Mouse (Mus musculus): ENCODE measurements at regions not wholly inside any gene's neighbourhood (a gene's known extent, or its start where the extent isn't known, plus 50 kb on each side); places are given as distances from the start of the nearest gene placed in this dataset.

DNA sequence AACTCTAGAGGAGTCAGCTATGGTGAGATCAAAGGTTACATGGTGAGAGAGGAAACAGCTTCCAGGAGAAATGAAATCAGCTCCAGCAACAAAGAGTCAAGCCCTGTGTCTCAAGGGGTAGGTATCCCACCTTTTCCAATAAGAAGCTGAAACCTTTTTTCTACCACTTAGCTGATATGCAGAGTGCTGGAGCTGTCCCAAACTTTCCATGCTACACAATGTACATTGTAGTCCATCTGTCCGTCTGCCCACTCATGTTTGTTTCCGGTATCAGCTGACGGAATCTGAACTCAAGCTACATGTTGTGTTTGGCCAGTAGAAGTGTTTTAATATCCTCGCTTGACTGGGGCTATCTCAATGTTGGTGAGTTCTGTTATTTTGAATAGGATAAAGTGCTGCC is 83.6 kb upstream of the Ngf start:
- no peak for DNase-seq (ENCODE audit: low read depth, low spot score)

DNA sequence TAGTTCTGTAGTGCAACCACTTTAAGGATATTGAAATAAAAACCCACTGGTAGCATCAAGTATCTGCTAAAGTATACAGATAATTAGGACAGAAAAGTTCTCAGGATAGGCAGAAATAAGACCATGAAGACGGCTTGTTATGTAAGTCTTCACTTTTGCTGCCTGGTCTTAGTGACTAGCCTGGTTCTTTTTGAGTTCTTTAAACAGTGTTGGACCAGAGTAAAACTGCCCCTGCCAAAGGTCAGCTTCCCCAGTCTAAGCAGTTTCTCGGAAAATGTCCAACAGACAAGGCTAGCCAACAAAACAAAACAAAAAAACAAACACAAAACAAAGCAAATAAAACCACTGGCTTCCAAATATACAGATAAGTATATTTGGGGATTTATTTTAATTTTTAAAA is 85.1 kb upstream of the Ngf start:
- DNase-seq (ENCODE audit: low read depth, low spot score): no peak

GRCm38 (mm10) chr3:102383671-102384070 is 86.0 kb upstream of the Ngf start:
- no peak for DNase-seq (ENCODE audit: low read depth, low spot score)

DNA sequence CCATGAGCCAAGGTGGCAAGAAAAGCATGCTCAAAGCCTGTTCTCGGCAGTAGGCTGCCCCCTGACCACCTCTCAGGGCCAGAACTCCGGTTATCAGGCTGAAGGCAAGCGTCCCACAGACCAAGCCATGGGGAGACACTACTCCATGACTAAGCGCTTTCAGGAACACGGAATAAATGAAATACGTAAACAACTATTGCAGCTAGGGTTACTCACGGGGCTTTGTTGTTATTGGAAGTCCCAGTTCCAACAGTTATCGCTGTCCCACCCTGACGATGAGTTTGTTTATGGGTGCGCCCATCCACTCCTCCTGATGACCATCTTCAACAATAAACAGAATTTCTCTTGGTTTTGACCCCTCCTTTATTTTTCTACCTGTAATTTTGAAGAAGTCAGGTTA is 88.0 kb upstream of the Ngf start:
- DNase-seq (ENCODE audit: low read depth, low spot score): no peak

- no peak for DNase-seq (ENCODE audit: low read depth, low spot score)
Measured at GRCm38 (mm10) chr3:102374381-102375060, 95.2 kb upstream of the Ngf start.

DNA sequence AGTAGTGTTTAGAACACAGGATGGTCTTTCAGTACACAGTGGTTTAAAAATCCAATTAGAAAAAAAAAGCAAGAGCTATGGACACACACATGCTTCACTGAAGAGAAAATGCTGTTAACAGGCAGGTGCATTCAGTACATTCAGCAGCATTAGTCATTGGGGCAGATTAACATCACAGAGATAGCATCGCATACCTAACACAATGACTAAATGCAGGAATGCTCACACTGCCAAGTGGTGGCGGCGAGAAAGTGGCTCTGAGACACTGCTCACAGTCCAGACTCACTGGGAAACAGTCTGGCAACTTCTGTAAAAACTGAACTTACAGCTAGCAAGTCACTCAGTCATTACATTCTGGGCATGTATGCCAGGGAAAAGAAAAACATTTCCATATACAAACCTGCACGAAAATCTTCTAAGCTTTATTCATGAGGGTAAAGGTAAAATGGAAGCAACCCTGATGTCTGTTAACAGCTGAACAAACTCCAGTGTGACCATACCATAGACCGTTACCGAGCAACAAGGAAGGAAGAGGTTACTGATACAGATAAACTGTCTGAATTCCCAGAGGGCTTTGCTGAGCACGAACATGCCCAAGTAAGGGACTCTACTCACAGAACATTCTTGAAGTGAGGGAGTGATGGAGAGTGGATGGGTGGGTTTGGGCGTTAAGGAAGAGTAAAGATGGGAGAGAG is 97.4 kb upstream of the Ngf start:
- peak; percentile 33 for DNase-seq (ENCODE audit: low read depth, low spot score)

- DNase-seq (ENCODE audit: low read depth, low spot score): no peak
Measured at GRCm38 (mm10) chr3:102366188-102366587, 103.5 kb upstream of the Ngf start.

- peak; percentile 26 for DNase-seq (ENCODE audit: low read depth, low spot score)
Measured at GRCm38 (mm10) chr3:102364326-102364935, 105.3 kb upstream of the Ngf start.

DNA sequence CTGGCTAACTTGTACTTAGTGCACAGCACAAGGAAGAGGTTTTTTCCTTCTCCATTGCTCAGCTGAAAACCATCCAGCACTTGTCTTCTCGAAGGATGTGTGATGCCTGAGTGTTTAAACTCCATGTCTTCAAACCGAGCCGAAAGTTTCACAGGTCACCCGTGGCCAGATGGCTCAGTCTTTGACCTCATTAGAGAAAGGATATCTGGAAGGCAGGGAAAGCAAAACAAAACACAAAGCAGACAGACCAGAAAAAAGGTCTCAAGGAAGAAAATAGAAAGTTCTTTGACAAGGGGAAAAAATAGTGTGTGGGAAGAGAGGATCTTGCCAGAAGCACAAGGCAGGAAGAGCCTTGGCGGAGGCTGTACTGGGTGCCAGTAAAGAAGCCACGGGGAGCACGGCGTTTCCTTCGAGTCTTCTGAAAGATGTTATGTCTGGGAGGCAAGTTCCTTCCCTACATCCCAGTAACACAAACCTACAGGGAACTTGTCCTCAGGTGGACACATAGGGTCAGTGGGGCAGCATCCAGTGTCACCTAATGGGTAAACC is 108.9 kb upstream of the Ngf start:
- DNase-seq (ENCODE audit: low read depth, low spot score): peak; percentile 38

DNA sequence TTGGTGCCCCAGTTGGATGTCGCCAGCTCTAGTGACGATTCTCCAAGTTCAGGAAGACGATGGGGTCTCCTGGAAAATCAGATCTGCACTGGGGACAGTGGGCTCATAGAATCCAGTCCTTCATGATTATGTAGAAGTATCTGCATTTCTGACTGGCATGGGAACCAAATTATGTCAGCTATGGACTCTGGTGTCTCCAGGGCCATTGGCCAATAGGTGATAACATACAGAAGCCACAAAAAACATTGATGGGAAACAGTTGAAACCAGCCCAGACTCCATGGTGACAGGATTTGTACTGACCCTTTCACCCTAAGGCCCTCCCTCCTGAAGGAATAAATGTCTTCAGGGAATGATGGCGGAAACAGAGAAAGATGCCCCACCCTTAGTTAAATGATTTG is 110.9 kb upstream of the Ngf start:
- no peak for DNase-seq (ENCODE audit: low read depth, low spot score)

DNA sequence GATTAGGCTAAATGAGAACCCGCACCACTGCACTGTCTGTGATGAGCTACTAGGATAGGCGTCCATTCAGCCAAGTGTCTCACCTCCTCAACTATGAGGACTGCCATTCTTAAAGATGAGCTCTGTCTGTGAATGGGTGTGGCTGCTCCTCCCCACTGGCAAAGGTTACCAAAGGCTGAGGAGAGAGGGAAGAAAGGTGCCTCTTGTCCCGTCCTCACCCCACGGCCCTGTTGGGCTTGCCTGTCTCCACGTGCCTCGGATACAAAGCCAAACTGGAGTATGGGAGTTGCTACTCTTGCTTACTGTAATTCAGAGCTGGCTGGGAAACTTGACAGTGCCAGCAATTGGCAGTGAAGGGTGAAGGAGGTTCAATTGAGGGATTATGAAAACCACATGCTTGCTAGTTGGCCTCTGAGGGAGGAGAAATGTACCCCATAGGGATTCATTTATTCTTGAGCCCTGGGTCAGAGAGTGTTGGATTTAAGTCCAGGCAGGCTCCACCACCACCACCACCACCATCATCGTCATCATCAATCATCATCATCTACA is 112.6 kb upstream of the Ngf start:
- DNase-seq (ENCODE audit: low read depth, low spot score): no peak

GRCm38 (mm10) chr3:102355352-102355751 is 114.4 kb upstream of the Ngf start:
- DNase-seq (ENCODE audit: low read depth, low spot score): no peak

DNA sequence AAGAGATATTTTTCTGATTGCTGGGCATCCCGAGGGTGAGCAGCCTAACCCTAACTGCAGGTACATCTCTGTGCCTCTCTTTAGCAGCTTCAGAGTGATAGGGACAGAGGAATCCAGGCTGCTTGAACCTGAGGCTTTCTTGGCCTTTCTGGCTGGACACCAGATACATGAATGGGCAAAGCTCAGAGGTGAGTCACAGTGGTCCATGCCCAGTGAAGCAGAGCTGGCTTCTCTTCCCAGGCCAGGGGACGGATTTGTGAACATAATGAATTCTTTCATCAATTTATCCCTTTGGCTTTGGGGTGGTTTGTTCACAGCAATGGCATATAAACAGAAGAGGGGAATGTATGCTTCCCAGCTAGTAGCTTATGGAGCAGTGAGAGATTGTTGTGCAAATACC is 114.9 kb upstream of the Ngf start:
- DNase-seq (ENCODE audit: low read depth, low spot score): no peak

DNA sequence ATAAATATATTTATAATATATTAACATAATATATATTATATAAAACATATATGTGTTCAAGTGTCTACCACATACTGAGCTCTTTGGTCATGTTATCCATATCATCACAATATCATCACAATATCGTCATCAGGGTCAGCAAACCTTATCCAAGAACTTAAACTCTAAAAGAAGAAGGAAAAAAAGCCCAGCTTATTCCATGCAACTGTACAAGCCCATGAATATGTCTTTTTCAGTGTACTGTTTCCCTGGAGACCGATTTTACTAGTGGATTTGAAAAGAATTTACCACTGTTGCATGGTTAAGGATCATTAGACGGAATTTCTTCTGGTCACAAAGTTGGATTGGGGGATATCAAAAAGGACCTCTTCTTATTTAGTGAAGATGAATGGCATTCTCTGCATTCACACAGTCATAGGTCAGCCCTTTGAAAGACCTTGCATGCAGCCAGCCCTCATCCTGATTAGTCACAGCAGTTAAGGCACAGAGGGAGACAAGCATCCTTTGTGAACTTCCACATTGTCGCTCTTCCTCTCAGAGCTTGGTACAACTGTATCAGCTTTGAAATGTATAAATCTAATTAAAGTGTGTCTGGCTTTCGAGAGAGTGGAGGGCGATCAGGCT is 116.3 kb upstream of the Ngf start:
- DNase-seq (ENCODE audit: low read depth, low spot score): no peak

DNA sequence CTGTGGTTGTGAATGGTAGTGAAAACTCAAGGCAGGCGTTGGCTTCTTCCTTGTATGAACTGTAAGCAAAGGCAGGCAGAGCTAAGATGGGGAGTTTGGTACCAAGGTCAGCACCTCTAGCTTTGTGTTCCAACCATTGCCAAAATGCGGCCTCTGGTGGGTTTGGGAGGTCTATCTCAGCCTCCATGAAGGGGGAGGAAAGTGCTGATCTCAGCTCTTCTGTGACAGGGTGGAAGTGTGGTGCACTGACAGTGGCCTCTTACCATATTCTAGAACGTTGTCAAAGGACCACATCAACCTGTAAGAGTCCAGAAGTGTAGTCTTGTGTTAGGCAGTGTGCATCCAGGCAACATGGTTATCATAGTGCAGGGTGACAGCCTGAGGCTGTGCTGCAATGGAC is 123.6 kb upstream of the Ngf start:
- DNase-seq (ENCODE audit: low read depth, low spot score): no peak

GRCm38 (mm10) chr3:102345291-102345690 is 124.4 kb upstream of the Ngf start:
- DNase-seq (ENCODE audit: low read depth, low spot score): no peak

DNA sequence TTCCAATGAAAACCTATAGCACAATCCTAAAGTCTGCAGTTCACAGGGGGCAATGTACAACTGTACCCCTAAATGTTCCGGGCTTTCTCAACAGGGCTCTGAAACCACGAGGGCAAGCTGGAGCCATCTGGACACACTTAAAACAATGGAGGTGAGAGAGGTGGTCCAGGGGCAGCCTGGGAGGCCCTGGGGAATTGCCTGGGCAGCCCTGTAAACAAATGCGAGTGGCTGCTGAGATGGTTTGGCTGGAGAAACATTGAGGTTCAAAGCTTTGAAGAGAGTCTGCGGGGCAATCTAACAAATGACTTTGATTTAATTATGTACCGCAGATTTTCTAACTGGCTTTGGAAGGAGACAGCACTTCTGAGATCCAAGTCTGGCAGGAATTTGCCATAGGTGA is 129.0 kb upstream of the Ngf start:
- no peak for DNase-seq (ENCODE audit: low read depth, low spot score)

DNA sequence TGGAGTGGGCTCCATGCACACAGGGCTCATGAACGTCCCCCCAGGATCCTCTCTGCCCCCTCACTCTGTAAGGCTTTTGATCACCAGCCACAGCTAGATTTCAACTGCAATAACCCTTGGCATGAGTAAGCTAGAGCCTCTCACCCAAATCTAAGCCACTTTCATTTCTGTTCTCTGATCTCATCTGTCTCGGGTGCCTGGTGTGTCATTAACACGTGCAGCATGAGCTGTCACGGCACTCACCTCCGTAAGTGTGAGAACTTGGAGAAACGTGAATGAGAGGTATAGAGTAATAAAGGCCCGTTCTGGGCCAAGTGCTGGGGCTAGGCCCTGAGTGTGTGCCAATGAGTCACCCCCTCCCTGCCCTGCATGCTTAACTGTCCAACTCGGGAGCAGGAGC is 131.8 kb upstream of the Ngf start:
- peak; percentile 50 for DNase-seq (ENCODE audit: low read depth, low spot score)

- no peak for DNase-seq (ENCODE audit: low read depth, low spot score)
Measured at GRCm38 (mm10) chr3:102336184-102336583, 131.7 kb upstream of the Vangl1 start.

DNA sequence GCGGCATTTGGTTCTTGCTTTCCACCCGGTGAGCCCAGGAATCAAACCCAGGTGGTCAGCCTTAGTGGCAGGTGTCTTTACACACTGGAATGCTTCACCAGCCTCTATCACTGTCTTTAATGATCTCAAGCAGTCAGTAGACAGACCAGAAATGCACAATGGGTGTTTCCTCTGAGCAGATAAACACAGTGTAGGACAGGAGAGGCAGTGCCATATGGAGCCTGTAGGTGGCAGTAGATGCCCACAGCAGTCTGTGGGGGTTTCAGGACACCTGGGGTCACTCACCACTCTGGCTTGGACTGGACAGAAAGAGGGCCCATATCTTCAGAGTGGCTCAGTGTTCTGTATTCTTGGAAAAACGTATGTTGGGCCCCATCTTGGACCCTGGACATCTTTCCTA is 130.7 kb upstream of the Vangl1 start:
- peak; percentile 53 for DNase-seq (ENCODE audit: low read depth, low spot score)

- DNase-seq (ENCODE audit: low read depth, low spot score): no peak
Measured at GRCm38 (mm10) chr3:102332221-102332620, 127.7 kb upstream of the Vangl1 start.

DNA sequence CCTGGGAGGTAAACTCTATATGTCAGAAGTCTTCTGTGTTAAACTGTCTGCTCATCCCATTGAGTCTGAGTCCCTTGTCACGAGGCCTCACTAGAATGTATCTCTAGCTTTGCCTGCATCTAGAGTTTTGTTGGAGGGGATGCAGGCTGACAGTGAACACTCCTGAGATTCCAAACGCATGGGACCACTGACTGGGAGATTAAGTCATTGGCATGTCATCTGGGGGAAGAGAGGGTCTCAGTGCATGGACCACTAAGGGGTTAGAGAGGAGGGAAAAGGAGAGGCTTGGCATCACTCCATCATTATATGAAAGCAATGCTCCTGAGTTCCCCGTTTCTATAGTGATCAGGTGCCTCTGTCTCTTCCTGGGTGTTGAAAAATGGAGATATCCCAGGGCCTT is 114.8 kb upstream of the Vangl1 start:
- DNase-seq (ENCODE audit: low read depth, low spot score): no peak

All from brain, adult 2 months (tissue).